Mouse (Mus musculus) monocyte, adult 5-6 weeks (primary cell): ENCODE measurements around the gene Lilrb4a. TPM values are rescaled to one million over a fixed set of nuclear protein-coding genes. Genes with fewer than 3 reads are reported as not detected.
A peak's percentile ranks its signal among the peaks of the same experiment; 100 is the strongest.
"Not testable (repeated sequence)": the region's sequence is repeated elsewhere in the genome, so short reads cannot be mapped to it uniquely, and the experiment has no call there.

ENCODE experiments used
- ATAC-seq: fragments of 153-309, 156-312 bp; replicated peaks from 2 replicates; pipeline ENCODE4 v1.8.0; 2017; ENCODE audit warnings: mild to moderate bottlenecking; ENCODE audit not compliant: low TSS enrichment, insufficient number of reproducible peaks, severe bottlenecking, poor library complexity, low FRiP score
- total RNA-seq: library from RNA; stranded (forward); fragments of 200-1000, 200-491, 200-594 nt; gene quantifications from 3 replicates; pipeline ENCODE4 v1.2.3, GENCODE M21; 2017

Lilrb4a gene
- total RNA-seq = 685 to 820 TPM (median 696 TPM) in 3 replicates

- peak; percentile 86 for ATAC-seq
Observed at GRCm38 (mm10) chr10:51490691-51491090, at the start of gene Lilrb4a. TSS of gene Lilrb4a (plus strand) at chr10:51490956.

- no peak for ATAC-seq
Observed at GRCm38 (mm10) chr10:51451610-51452009, 39.1 kb upstream of the Lilrb4a start.

- ATAC-seq = peak; percentile 71
Observed at GRCm38 (mm10) chr10:51453616-51454298, 37.0 kb upstream of the Lilrb4a start.

GRCm38 (mm10) chr10:51454365-51454764 is 36.4 kb upstream of the Lilrb4a start:
- ATAC-seq = peak; percentile 37

- peak; percentile 63 for ATAC-seq
Observed at GRCm38 (mm10) chr10:51455762-51456161, 35.0 kb upstream of the Lilrb4a start.

GRCm38 (mm10) chr10:51456369-51456768 is 34.4 kb upstream of the Lilrb4a start:
- ATAC-seq = 0 out of 2 replicates have a peak, but pooled peaks have one; percentile 14

- not testable (repeated sequence) for ATAC-seq
Observed at GRCm38 (mm10) chr10:51463800-51464199, 27.0 kb upstream of the Lilrb4a start.

GRCm38 (mm10) chr10:51480397-51480796 is 10.4 kb upstream of the Lilrb4a start, which contains the start of the genes Gm49339 and Lilr4b:
TSS of gene Gm49339 (plus strand) at chr10:51480612.
TSS of gene Lilr4b (plus strand) at chr10:51480632.
- ATAC-seq = peak; percentile 93

GRCm38 (mm10) chr10:51520021-51520420 is 29.3 kb downstream of the Lilrb4a start:
- peak; percentile 79 for ATAC-seq

- 0 out of 2 replicates have a peak, but pooled peaks have one; percentile 38 for ATAC-seq
Observed at GRCm38 (mm10) chr10:51521453-51521852, 30.7 kb downstream of the Lilrb4a start.

GRCm38 (mm10) chr10:51526090-51526489 is 35.3 kb downstream of the Lilrb4a start:
- no peak for ATAC-seq

- ATAC-seq = no peak
Observed at GRCm38 (mm10) chr10:51526633-51527032, 35.9 kb downstream of the Lilrb4a start.

- peak; percentile 51 for ATAC-seq
Observed at GRCm38 (mm10) chr10:51528840-51529434, 38.2 kb downstream of the Lilrb4a start.

GRCm38 (mm10) chr10:51529497-51529896 is 38.7 kb downstream of the Lilrb4a start:
- no peak for ATAC-seq

- peak; percentile 80 for ATAC-seq
Observed at GRCm38 (mm10) chr10:51530813-51531212, 40.1 kb downstream of the Lilrb4a start.

Other genes with a start within 250 kb of the Lilrb4a start
- gene Gm49339, start 10.3 kb upstream of the Lilrb4a start, total RNA-seq = 2.7 to 11.9 TPM (median 5.7 TPM) in 3 replicates
- 250 to 668 TPM (median 591 TPM) in 3 replicates for gene Lilr4b, start 10.3 kb upstream of the Lilrb4a start, total RNA-seq
- gene Fam162b, start 99.6 kb downstream of the Lilrb4a start, total RNA-seq = not detected in 3 replicates
- not detected in 3 replicates for gene Gprc6a, start 140.5 kb downstream of the Lilrb4a start, total RNA-seq
- gene Rfx6, start 186.8 kb downstream of the Lilrb4a start, total RNA-seq = 0.39 TPM in 1 of 3 replicates, not detected in the others